Mouse (Mus musculus): ENCODE results near the gene Tmem106a. TPM values are rescaled to one million over a fixed set of nuclear protein-coding genes. Genes with fewer than 3 reads are reported as not detected.
A peak's percentile ranks its signal among the peaks of the same experiment; 100 is the strongest.
"Not testable (repeated sequence)": the region's sequence is repeated elsewhere in the genome, so short reads cannot be mapped to it uniquely, and the experiment has no call there.

The Tmem106a gene
- total and polyA plus RNA-seq, 3 experiments: 2.8 to 15.5 (median 3.4) TPM

DNA sequence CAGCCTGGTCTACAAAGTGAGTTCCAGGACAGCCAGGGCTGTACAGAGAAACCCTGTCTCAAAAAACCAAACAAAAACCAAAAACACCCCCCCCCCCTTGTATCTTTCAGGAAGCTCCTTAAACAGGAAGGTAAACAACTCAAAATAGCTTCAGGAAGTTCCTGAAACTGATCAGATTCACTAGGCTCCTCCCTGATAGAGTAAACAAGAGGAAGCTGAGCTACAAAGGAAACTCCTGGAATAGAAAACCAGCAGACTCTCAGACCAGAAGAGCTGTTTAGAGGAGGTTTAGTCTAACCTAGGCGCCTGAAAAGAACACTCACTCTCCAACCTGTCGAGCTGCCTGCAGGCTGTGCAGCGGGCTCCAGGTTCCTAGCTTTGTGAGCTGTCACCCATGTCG is 57.7 kb downstream of the Tmem106a start:
- H3K79me2 ChIP-seq (replicated peaks; ENCODE audit: control insufficient read depth, insufficient read depth, low read length): no peaks in the 10 kb centered on the region
- 90% methylated on average over 4 of the region's 4 CpGs for WGBS

GRCm38 (mm10) chr11:101640857-101641709 is 59.0 kb downstream of the Tmem106a start:
- Histone ChIP-seq H3K4me3 (peak overlapping the region; percentile 21; the same call in 1 of the 2 replicates), H3K27ac (peak overlapping the region; percentile 88), H3K9ac (ENCODE audit: low read depth, low read length) (peak overlapping the region; percentile 81)
- WGBS: 5% methylated on average over 53 of the region's 53 CpGs
- H3K79me2 ChIP-seq (replicated peaks; ENCODE audit: control insufficient read depth, insufficient read depth, low read length); H3K4me1 ChIP-seq (ENCODE audit: control insufficient read depth, insufficient read depth, low read length); H3K36me3 ChIP-seq (ENCODE audit: control insufficient read depth, insufficient read depth, low read length); H3K27me3 ChIP-seq (ENCODE audit: control insufficient read depth, insufficient read depth, low read length); intact Hi-C loops (cut with DNase I): not testable (repeated sequence)
- TF ChIP-seq POLR2A (IDR thresholded peaks at IDR 0.05; ENCODE audit: insufficient read depth, low read depth, low read length): peak; percentile 54
- peak; percentile 82 to 86 for DNase-seq

More for the DNA sequence above, 57.7 kb downstream of the Tmem106a start:
- intact Hi-C loops (cut with DNase I): no loop called here
- DNase-seq: no peak
- no peak for TF ChIP-seq EP300 (IDR thresholded peaks at IDR 0.05; ENCODE audit: insufficient read depth, low read depth, low read length)
- TF ChIP-seq CTCF (IDR thresholded peaks at IDR 0.05): no peak
- TF ChIP-seq POLR2A (IDR thresholded peaks at IDR 0.05; ENCODE audit: insufficient read depth, low read depth, low read length): no peak
- H3K27me3 ChIP-seq (ENCODE audit: control insufficient read depth, insufficient read depth, low read length): no peaks in the 10 kb centered on the region
- H3K27ac ChIP-seq: no peak overlapping the region
- no peak overlapping the region for H3K4me3 ChIP-seq
- H3K9ac ChIP-seq (ENCODE audit: low read depth, low read length): no peak overlapping the region
- peaks cover 4% of the 10 kb centered on the region for H3K4me1 ChIP-seq (ENCODE audit: control insufficient read depth, insufficient read depth, low read length)
- H3K36me3 ChIP-seq (ENCODE audit: control insufficient read depth, insufficient read depth, low read length): no peaks in the 10 kb centered on the region

Other genes starting within 250 kb of the Tmem106a start
- not detected for gene G6pc, start 214.7 kb upstream of the Tmem106a start, total RNA-seq (2021)
- 0.15 TPM in 1 of 2 replicates, not detected in the other for gene G6pc, start 214.7 kb upstream of the Tmem106a start, polyA plus RNA-seq (2012; rRNA removed)
- 10 to 100 TPM; 19.5 to 23.4 TPM for gene Aarsd1, start 164.6 kb upstream of the Tmem106a start, total RNA-seq (2021)
- 23.0 and 28.0 TPM in 2 replicates for gene Aarsd1, start 164.6 kb upstream of the Tmem106a start, polyA plus RNA-seq (2012; rRNA removed)
- 10 to 100 TPM in 1 of 2 experiments, 1 to 10 TPM in 1; 5.1 to 10.2 TPM for gene Gm27029, start 157.4 kb upstream of the Tmem106a start, total RNA-seq (2021)
- gene Gm27029, start 157.4 kb upstream of the Tmem106a start, polyA plus RNA-seq (2012; rRNA removed): 1.3 and 2.4 TPM in 2 replicates
- gene Rundc1, start 157.2 kb upstream of the Tmem106a start, total RNA-seq (2021): 10 to 100 TPM; 10.1 to 12.1 TPM
- 12.0 and 14.7 TPM in 2 replicates for gene Rundc1, start 157.2 kb upstream of the Tmem106a start, polyA plus RNA-seq (2012; rRNA removed)
- gene Ptges3l, start 156.9 kb upstream of the Tmem106a start, total RNA-seq (2021): 10 to 100 TPM; 50.6 to 58.3 TPM
- gene Ptges3l, start 156.9 kb upstream of the Tmem106a start, polyA plus RNA-seq (2012; rRNA removed): 56.8 and 81.6 TPM in 2 replicates
- gene Rpl27, start 139.9 kb upstream of the Tmem106a start, total RNA-seq (2021): 10 to 100 TPM; 38.3 to 48.4 TPM
- gene Rpl27, start 139.9 kb upstream of the Tmem106a start, polyA plus RNA-seq (2012; rRNA removed): 234 and 242 TPM in 2 replicates
- gene Ifi35, start 133.8 kb upstream of the Tmem106a start, total RNA-seq (2021): 10 to 100 TPM; 11.5 to 12.6 TPM
- 25.5 and 29.4 TPM in 2 replicates for gene Ifi35, start 133.8 kb upstream of the Tmem106a start, polyA plus RNA-seq (2012; rRNA removed)
- 1 to 10 TPM; 6.5 to 8.0 TPM for gene Rnd2, start 117.2 kb upstream of the Tmem106a start, total RNA-seq (2021)
- gene Rnd2, start 117.2 kb upstream of the Tmem106a start, polyA plus RNA-seq (2012; rRNA removed): 5.8 and 9.8 TPM in 2 replicates
- gene Vat1, start 116.0 kb upstream of the Tmem106a start, total RNA-seq (2021): 10 to 100 TPM; 20.4 to 21.4 TPM
- 29.6 and 35.0 TPM in 2 replicates for gene Vat1, start 116.0 kb upstream of the Tmem106a start, polyA plus RNA-seq (2012; rRNA removed)
- gene Brca1, start 30.3 kb upstream of the Tmem106a start, total RNA-seq (2021): under 1 TPM; 0.18 to 0.63 TPM
- gene Brca1, start 30.3 kb upstream of the Tmem106a start, polyA plus RNA-seq (2012; rRNA removed): 0.06 and 0.20 TPM in 2 replicates
- 10 to 100 TPM; 86.2 to 98.9 TPM for gene Nbr1, start 30.1 kb upstream of the Tmem106a start, total RNA-seq (2021)
- gene Nbr1, start 30.1 kb upstream of the Tmem106a start, polyA plus RNA-seq (2012; rRNA removed): 77.3 and 99.6 TPM in 2 replicates
- not detected for gene Gm11634, start 17.0 kb downstream of the Tmem106a start, total RNA-seq (2021)
- not detected in 2 replicates for gene Gm11634, start 17.0 kb downstream of the Tmem106a start, polyA plus RNA-seq (2012; rRNA removed)
- gene Rdm1, start 45.0 kb downstream of the Tmem106a start, total RNA-seq (2021): 10 to 100 TPM; 45.6 to 49.5 TPM
- gene Rdm1, start 45.0 kb downstream of the Tmem106a start, polyA plus RNA-seq (2012; rRNA removed): 42.3 and 49.8 TPM in 2 replicates
- 10 to 100 TPM; 18.9 to 23.5 TPM for gene Arl4d, start 83.3 kb downstream of the Tmem106a start, total RNA-seq (2021)
- gene Arl4d, start 83.3 kb downstream of the Tmem106a start, polyA plus RNA-seq (2012; rRNA removed): 23.4 and 27.8 TPM in 2 replicates
- 10 to 100 TPM; 16.0 to 17.1 TPM for gene Dhx8, start 150.7 kb downstream of the Tmem106a start, total RNA-seq (2021)
- 7.2 and 10.7 TPM in 2 replicates for gene Dhx8, start 150.7 kb downstream of the Tmem106a start, polyA plus RNA-seq (2012; rRNA removed)
- gene Etv4, start 203.1 kb downstream of the Tmem106a start, total RNA-seq (2021): not detected
- gene Etv4, start 203.1 kb downstream of the Tmem106a start, polyA plus RNA-seq (2012; rRNA removed): 0.59 and 0.61 TPM in 2 replicates